Comparison of ENCODE assay signal across 8 mouse cellular contexts in genomic region chrX:7572466-7572865, GRCm38 (mm10). TPM values are rescaled to one million over a fixed set of nuclear protein-coding genes. Genes with fewer than 3 reads are reported as not detected.
DNase-seq lines count a peak whose midpoint lies in the region; ATAC-seq lines count a peak whose summit lies in the region.
"Had no signal": no experiment of that assay in that cellular context is flagged by ENCODE, and none has a peak within 500 bp of the region (broad histone marks: within the 10 kb centered on the region; RNA-seq: fewer than 3 reads in every experiment).

No protein-coding gene starts in this region.

- no peak for DNase-seq in embryonic facial prominence, embryonic 10.5 days (ENCODE audit: low spot score)
- no peak for DNase-seq in gastrocnemius, postnatal 36 days
- no peak for DNase-seq in cerebellum, adult 9-10 months

- intact Hi-C loops in gastrocnemius, postnatal 36 days (cut with DNase I) = loop anchor here (10.0 kb wide), 1 partner anchor 122 kb away; the partner anchor contains the start of gene Gpkow

- H3K36me3 ChIP-seq in megakaryocyte, embryonic 14.5 days (replicated peaks; ENCODE audit: low read length) = peaks cover 11% of the 10 kb centered on the region
- H3K36me3 ChIP-seq in embryonic facial prominence, embryonic 10.5 days (replicated peaks) = no peaks in the 10 kb centered on the region
- no peaks in the 10 kb centered on the region for H3K36me3 ChIP-seq in neural tube, embryonic 13.5 days

- peaks cover 3% of the 10 kb centered on the region for H3K27me3 ChIP-seq in megakaryocyte, embryonic 14.5 days (replicated peaks)
- H3K27me3 ChIP-seq in embryonic facial prominence, embryonic 10.5 days (replicated peaks; ENCODE audit: low read depth, poor library complexity, severe bottlenecking) = no peaks in the 10 kb centered on the region
- H3K27me3 ChIP-seq in neural tube, embryonic 13.5 days = no peaks in the 10 kb centered on the region

- H3K4me3 ChIP-seq in megakaryocyte, embryonic 14.5 days (replicated peaks) = peak overlapping the region; percentile 95
- peak overlapping the region; percentile 68; the same call in 1 of the 2 replicates for H3K4me3 ChIP-seq in embryonic facial prominence, embryonic 10.5 days
- 0 out of 2 replicates have a peak overlapping the region, but pooled peaks have one; percentile 52 for H3K4me3 ChIP-seq in neural tube, embryonic 13.5 days

- WGBS in embryonic facial prominence, embryonic 10.5 days = 90% methylated on average over 10 of the region's 10 CpGs
- 84% methylated on average over 10 of the region's 10 CpGs for WGBS in neural tube, embryonic 13.5 days

- no peak overlapping the region for H3K27ac ChIP-seq in embryonic facial prominence, embryonic 10.5 days (replicated peaks)
- no peak overlapping the region for H3K27ac ChIP-seq in neural tube, embryonic 13.5 days (replicated peaks)

- peak overlapping the region; percentile 63 for H3K4me2 ChIP-seq in neural tube, embryonic 13.5 days

- ATAC-seq in megakaryocyte, adult 5-6 weeks (ENCODE audit: poor library complexity, severe bottlenecking) = no peak
- ATAC-seq in inflammation-experienced regulatory T-cells, adult 6 months = peak; percentile 33
- no peak for ATAC-seq in neural tube, embryonic 13.5 days (ENCODE audit: low read depth)

- no peak overlapping the region for H3K9ac ChIP-seq in neural tube, embryonic 13.5 days

- H3K9me3 ChIP-seq in megakaryocyte, embryonic 14.5 days = peaks cover 7% of the 10 kb centered on the region; the same call in 1 of the 2 replicates
- H3K9me3 ChIP-seq in embryonic facial prominence, embryonic 10.5 days = peaks cover 13% of the 10 kb centered on the region; the same call in 1 of the 2 replicates
- H3K9me3 ChIP-seq in neural tube, embryonic 13.5 days = no peaks in the 10 kb centered on the region

- H3K4me1 ChIP-seq in megakaryocyte, embryonic 14.5 days = peaks cover 70% of the 10 kb centered on the region
- peaks cover 19% of the 10 kb centered on the region for H3K4me1 ChIP-seq in embryonic facial prominence, embryonic 10.5 days
- peaks cover 41% of the 10 kb centered on the region for H3K4me1 ChIP-seq in neural tube, embryonic 13.5 days (replicated peaks)

RNA-seq across cellular contexts. Expression of gene Foxp3, which starts 1.0 kb away (rescaled TPM):
- 3.1 TPM in 1 of 2 replicates, not detected in the other for polyA plus RNA-seq in megakaryocyte, embryonic 14.5 days (2012; ENCODE audit: insufficient read depth, low replicate concordance)
- 0.41 TPM in 1 of 2 replicates, not detected in the other for total RNA-seq in megakaryocyte, adult 5-6 weeks (2015)
- 0.49 and 0.66 TPM in 2 replicates for total RNA-seq in megakaryocyte, adult 5-6 weeks (2017)
- polyA plus RNA-seq in embryonic facial prominence, embryonic 10.5 days (2016; fragmentation: Nextera tagmentation; extraction: Ambion mirVana) = 0.05 and 0.15 TPM in 2 replicates
- 10 to 100 TPM; 17.9 to 43.3 (median 29.6) TPM for polyA plus RNA-seq in inflammation-experienced regulatory T-cells, adult 6 months (2017; shearing (Covaris generic))
- polyA plus RNA-seq in neural tube, embryonic 13.5 days (2015; fragmentation: Nextera tagmentation; extraction: Ambion mirVana) = 0.14 TPM in 1 of 2 replicates, not detected in the other
- under 1 TPM in 1 of 2 experiments, not detected in 1; 0.18 TPM for total RNA-seq in gastrocnemius, postnatal 36 days (2021)

RNA-seq across cellular contexts. Expression of gene Ppp1r3f, which starts 1.6 kb away (rescaled TPM):
- polyA plus RNA-seq in megakaryocyte, embryonic 14.5 days (2012; ENCODE audit: insufficient read depth, low replicate concordance) = 0.54 and 1.3 TPM in 2 replicates
- total RNA-seq in megakaryocyte, adult 5-6 weeks (2015) = 0.05 and 0.09 TPM in 2 replicates
- 0.53 and 0.55 TPM in 2 replicates for total RNA-seq in megakaryocyte, adult 5-6 weeks (2017)
- polyA plus RNA-seq in embryonic facial prominence, embryonic 10.5 days (2016; fragmentation: Nextera tagmentation; extraction: Ambion mirVana) = 1.4 and 2.2 TPM in 2 replicates
- polyA plus RNA-seq in inflammation-experienced regulatory T-cells, adult 6 months (2017; shearing (Covaris generic)) = 1 to 10 TPM; 3.8 to 6.3 (median 5.2) TPM
- polyA plus RNA-seq in neural tube, embryonic 13.5 days (2015; fragmentation: Nextera tagmentation; extraction: Ambion mirVana) = 4.6 and 5.4 TPM in 2 replicates
- 1 to 10 TPM; 2.0 TPM for total RNA-seq in gastrocnemius, postnatal 36 days (2021)

RNA-seq across cellular contexts. Expression of gene Ccdc22, which starts 32.9 kb away (rescaled TPM):
- 19.9 and 25.1 TPM in 2 replicates for polyA plus RNA-seq in megakaryocyte, embryonic 14.5 days (2012; ENCODE audit: insufficient read depth, low replicate concordance)
- total RNA-seq in megakaryocyte, adult 5-6 weeks (2015) = 9.5 and 12.3 TPM in 2 replicates
- total RNA-seq in megakaryocyte, adult 5-6 weeks (2017) = 20.2 and 26.4 TPM in 2 replicates
- 36.0 and 36.6 TPM in 2 replicates for polyA plus RNA-seq in embryonic facial prominence, embryonic 10.5 days (2016; fragmentation: Nextera tagmentation; extraction: Ambion mirVana)
- polyA plus RNA-seq in inflammation-experienced regulatory T-cells, adult 6 months (2017; shearing (Covaris generic)) = 10 to 100 TPM in 1 of 3 experiments, 1 to 10 TPM in 2; 6.3 to 12.1 (median 8.4) TPM
- polyA plus RNA-seq in neural tube, embryonic 13.5 days (2015; fragmentation: Nextera tagmentation; extraction: Ambion mirVana) = 28.0 and 29.6 TPM in 2 replicates
- 10 to 100 TPM in 1 of 2 experiments, 1 to 10 TPM in 1; 9.8 to 11.5 TPM for total RNA-seq in gastrocnemius, postnatal 36 days (2021)

RNA-seq across cellular contexts. Expression of gene Cacna1f, which starts 34.4 kb away (rescaled TPM):
- 0.03 TPM in 1 of 2 replicates, not detected in the other for polyA plus RNA-seq in megakaryocyte, embryonic 14.5 days (2012; ENCODE audit: insufficient read depth, low replicate concordance)
- 0.40 and 0.59 TPM in 2 replicates for total RNA-seq in megakaryocyte, adult 5-6 weeks (2015)
- total RNA-seq in megakaryocyte, adult 5-6 weeks (2017) = 0.07 and 0.37 TPM in 2 replicates
- polyA plus RNA-seq in embryonic facial prominence, embryonic 10.5 days (2016; fragmentation: Nextera tagmentation; extraction: Ambion mirVana) = 0.05 and 0.06 TPM in 2 replicates
- not detected for polyA plus RNA-seq in inflammation-experienced regulatory T-cells, adult 6 months (2017; shearing (Covaris generic))
- 0.11 and 0.13 TPM in 2 replicates for polyA plus RNA-seq in neural tube, embryonic 13.5 days (2015; fragmentation: Nextera tagmentation; extraction: Ambion mirVana)
- total RNA-seq in gastrocnemius, postnatal 36 days (2021) = not detected
- total RNA-seq: layer of hippocampus, postnatal 10 days had no signal
